Mouse (Mus musculus) C2C12 (cell line): ENCODE data around the gene Apoa1.

ENCODE experiments used
- CTCF ChIP-seq: IDR thresholded peaks from one replicate; pipeline ENCODE4 v1.5.1; 2011; ENCODE audit not compliant: control insufficient read depth, insufficient read depth, insufficient read length
- MAX ChIP-seq: IDR thresholded peaks from one replicate; pipeline ENCODE4 v1.6.1; 2011; ENCODE audit warnings: mild to moderate bottlenecking, control low read depth

DNA sequence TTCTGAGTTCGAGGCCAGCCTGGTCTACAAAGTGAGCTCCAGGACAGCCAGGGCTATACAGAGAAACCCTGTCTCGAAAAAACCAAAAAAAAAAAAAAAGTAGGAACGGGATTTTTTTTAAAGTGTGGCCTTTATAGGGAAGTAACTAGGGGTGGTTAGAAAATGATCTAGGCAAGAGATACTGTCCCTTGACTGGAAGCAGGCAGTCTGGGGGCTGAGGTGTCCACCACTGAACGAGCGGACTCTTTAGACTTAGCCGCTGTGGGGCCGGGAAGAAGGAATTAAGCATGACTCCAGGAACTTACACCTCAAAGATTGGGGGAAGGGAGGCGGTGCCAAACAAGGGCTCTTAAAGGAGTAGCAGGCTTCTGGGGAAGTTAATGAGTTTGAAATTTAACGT lies 10.2 kb upstream of the Apoa1 start:
- no peak for TF ChIP-seq CTCF
- TF ChIP-seq MAX: no peak
